Mouse (Mus musculus): ENCODE data around the gene Ssrp1.

- TF ChIP-seq POLR2A (IDR thresholded peaks at IDR 0.05; ENCODE audit: insufficient read depth, low read depth, low read length) (no peak), CTCF (IDR thresholded peaks at IDR 0.05; ENCODE audit: insufficient read depth, low read depth, low read length) (no peak)
Measured at GRCm38 (mm10) chr2:85050746-85051145, 13.7 kb downstream of the Ssrp1 start.
